Mouse (Mus musculus) common myeloid progenitor, adult 5-6 weeks (primary cell): ENCODE measurements at regions not wholly inside any gene's neighbourhood (a gene's known extent, or its start where the extent isn't known, plus 50 kb on each side); places are given as distances from the start of the nearest gene placed in this dataset.

ENCODE experiments used
- ATAC-seq: replicated peaks from 2 replicates; pipeline ENCODE4 v1.8.0; 2016; ENCODE audit warnings: low read depth, mild to moderate bottlenecking, moderate TSS enrichment, inconsistent platforms; ENCODE audit not compliant: poor library complexity, severe bottlenecking

DNA sequence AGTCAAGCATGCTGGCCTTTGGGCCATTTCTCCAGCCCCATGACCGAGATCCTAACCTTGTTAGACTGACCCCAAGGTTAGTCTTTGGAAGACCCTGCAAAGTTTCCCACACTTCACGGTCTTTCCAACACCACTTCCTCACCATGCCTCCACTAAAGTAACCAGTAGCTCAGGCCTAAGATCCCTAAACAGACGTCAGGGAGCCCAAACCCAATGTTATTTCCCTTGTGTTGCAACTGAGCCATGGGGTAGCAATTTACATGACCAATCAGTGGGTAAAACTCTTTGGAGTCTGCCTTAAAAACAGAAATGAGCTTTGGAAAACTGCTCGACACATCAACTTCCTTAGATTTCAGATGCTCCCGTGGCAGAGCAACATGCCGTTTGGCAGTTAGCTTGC lies 173.6 kb downstream of the Ttc8 start:
- ATAC-seq = no peak

- ATAC-seq = peak; percentile 82
Measured at GRCm38 (mm10) chr12:99096930-99097617, 176.7 kb downstream of the Ttc8 start.

DNA sequence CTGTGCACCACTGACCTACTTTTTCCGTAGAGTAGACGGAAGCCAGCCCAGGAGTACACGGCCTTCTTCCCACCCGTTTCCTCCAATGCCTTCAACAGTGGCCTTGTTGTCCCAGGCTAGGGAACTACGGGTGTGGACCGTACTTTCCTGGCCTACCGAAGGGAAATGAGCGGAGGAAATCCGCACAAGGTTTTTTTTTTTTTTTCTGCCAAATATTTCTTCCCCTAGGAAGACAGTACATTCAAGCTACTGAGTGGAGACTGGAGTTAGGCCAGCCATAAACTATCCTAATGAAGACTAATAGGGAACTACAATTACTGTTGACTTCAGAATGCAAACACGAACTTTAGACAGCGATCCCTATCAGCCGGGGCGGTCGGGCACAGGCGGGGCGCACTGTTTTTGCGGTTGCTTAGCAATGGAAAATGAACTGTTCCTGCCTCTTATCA lies 177.3 kb downstream of the Ttc8 start:
- no peak for ATAC-seq

GRCm38 (mm10) chr12:99099881-99100280 lies 179.5 kb downstream of the Ttc8 start:
- no peak for ATAC-seq

DNA sequence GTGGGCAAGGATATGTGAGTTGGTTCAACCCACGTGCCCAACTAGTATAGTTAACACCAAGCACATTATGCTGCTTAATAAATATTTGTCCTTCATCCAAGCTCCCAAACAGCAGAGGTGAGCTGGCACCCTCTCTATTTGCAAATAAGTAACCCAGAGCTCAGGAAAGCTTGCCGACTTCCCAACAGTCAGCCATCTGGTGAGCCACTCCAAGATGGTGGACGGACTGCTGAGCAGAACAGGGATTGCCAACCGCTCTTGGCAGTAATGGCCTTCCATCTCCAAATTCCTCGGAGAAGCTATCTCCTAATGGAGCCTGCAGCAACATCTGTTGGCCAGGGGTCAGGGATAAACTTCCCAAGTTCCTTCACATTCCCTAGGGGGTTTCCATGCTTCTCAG lies 188.2 kb downstream of the Ttc8 start:
- ATAC-seq = no peak

- ATAC-seq = no peak
Measured at GRCm38 (mm10) chr12:99113781-99114180, 193.4 kb downstream of the Ttc8 start.

- no peak for ATAC-seq
Measured at GRCm38 (mm10) chr12:99116491-99116890, 196.1 kb downstream of the Ttc8 start.

GRCm38 (mm10) chr12:99118381-99119115 lies 198.2 kb downstream of the Ttc8 start:
- ATAC-seq = no peak

DNA sequence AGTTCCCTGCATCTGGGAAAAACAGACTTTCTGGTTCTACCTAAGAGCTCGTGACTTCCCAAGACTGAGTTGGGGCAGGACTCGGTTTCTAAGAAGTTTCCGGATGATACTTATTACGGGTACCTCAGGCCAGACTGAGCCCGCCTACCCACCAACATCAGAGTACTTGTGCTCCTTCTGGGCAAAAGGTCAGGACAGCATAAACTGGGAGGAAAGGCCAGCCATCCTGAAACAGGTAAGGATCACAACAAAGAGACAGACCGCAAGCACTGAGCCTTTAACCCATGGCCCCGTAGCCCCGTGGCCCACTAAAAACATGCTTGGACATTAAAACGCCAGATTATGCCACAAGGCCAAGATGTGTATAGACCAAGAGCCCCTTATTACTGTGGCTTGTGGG lies 199.6 kb downstream of the Ttc8 start:
- no peak for ATAC-seq

DNA sequence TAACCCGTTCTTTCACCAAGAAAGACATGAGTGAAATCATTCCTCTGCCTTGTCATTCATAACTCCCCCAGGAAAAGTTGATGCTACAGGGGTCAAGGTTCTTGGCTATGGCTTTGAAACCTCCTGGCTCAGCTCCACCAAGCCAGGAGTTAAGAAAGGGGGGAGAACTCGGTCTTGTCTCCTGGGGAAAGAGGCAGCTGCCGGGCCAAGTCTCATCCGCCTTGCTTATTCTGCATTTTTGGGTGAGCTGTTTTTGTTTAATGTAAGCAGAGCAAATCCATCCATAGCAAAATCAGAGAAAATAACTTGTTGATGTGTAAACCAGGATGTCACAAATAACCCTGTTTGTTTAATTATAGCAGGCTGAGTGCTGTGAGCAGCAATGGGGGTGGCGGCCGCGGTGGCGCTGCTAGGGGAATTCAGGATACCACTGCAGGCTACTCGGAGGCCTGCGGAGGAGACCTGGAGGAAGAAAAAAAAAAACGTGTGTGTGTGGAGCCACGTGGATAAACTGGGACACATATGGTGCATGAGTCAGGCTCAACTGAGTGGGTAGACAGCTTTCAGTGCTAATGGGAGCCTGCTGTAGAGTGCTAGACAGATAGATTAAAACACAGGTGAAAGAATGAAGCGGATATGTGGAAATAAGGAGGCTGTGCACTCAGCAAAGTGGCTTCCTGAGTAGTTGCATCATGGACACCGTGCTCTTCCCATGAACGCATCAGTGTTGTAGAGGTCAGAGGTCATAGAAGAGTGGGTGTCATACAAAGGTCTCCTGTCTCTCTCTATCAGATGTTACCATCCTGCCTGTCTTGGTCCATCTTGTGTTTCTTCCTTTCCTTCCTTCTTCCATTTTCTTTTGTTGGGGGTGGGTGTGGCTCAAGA lies 203.5 kb downstream of the Ttc8 start:
- ATAC-seq = no peak

DNA sequence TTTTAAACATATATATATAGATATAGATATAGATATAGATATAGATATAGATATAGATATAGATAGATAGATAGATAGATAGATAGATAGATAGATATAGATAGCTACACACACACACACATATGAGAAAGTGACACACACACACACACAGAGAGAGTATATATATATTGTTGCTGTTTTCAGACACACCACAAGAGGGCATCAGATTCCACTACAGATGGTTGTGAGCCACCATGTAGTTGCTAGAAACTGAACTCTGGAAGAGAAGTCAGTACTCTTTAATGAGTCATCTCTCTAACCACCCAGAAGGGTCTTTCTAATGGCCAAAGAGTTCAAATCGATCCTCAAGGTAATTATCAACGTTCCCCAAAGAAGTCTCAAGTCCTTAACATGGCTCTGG lies 205.8 kb downstream of the Ttc8 start:
- no peak for ATAC-seq
